9 mouse cellular contexts compared by ENCODE assay signal in the genomic region with DNA sequence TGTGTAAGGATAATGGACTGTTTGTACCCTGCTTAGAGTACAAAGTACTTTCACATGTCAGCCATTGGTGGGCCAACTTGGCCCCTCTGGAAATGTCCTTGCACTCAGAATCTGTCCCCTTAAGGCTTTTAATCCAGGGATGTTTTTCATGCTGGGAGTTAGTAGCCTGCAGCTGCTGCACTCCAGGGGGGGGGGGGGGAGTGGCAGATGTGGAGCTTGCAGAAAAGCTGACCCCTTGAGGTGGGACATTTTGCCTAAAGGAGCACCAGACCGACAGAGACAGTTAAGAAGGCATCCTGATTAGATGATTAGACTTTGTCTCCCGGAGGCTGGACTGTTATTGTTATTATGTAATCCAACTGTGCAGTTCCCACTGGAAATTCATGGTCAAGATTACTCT. TPM values are rescaled to one million over a fixed set of nuclear protein-coding genes. Genes with fewer than 3 reads are reported as not detected.
A peak's percentile ranks its signal among the peaks of the same experiment; 100 is the strongest.
DNase-seq lines count a peak whose midpoint lies in the region; ATAC-seq and TF ChIP-seq lines count a peak whose summit lies in the region.
"Had no signal": no experiment of that assay in that cellular context is flagged by ENCODE, and none has a peak within 500 bp of the region (broad histone marks: within the 10 kb centered on the region; RNA-seq: fewer than 3 reads in every experiment).

No protein-coding gene starts in this region.

- TF ChIP-seq CTCF in small intestine, adult 2 months (IDR thresholded peaks at IDR 0.05; ENCODE audit: extremely low read depth, insufficient read length, insufficient replicate concordance, low read depth, low read length), result no peak

- H3K4me2 ChIP-seq in lung, embryonic 16.5 days (ENCODE audit: low read depth, low read length), result peak overlapping the region; percentile 97
- H3K4me2 ChIP-seq in heart, embryonic 14.5 days (ENCODE audit: low read length), result peak overlapping the region; percentile 94

- no peaks in the 10 kb centered on the region for H3K9me3 ChIP-seq in lung, embryonic 16.5 days (ENCODE audit: control insufficient read depth, low read length)
- no peaks in the 10 kb centered on the region for H3K9me3 ChIP-seq in heart, embryonic 14.5 days (ENCODE audit: control insufficient read depth, low read length)
- H3K9me3 ChIP-seq in limb, embryonic 10.5 days (replicated peaks), result no peaks in the 10 kb centered on the region

- no peak for ATAC-seq in lung, embryonic 16.5 days (ENCODE audit: low read depth)
- no peak for ATAC-seq in heart, embryonic 14.5 days (ENCODE audit: insufficient number of reproducible peaks, insufficient read depth, low FRiP score, low read depth)
- ATAC-seq in megakaryocyte, adult 5-6 weeks (ENCODE audit: poor library complexity, severe bottlenecking), result no peak

- no peak for DNase-seq in lung, postnatal 10 days
- DNase-seq in limb, embryonic 10.5 days (ENCODE audit: low spot score), result no peak
- no peak for DNase-seq in T-cell, adult 2 months (ENCODE audit: low spot score)
- no peak for DNase-seq in spleen, postnatal 10 days (ENCODE audit: low spot score in 2 of 2)
- DNase-seq: cerebellum, postnatal 10 days had no signal

- peak overlapping the region; percentile 89 for H3K4me3 ChIP-seq in lung, embryonic 16.5 days (ENCODE audit: low read length)
- peak overlapping the region; percentile 41 to 96 for H3K4me3 ChIP-seq in heart, embryonic 14.5 days (ENCODE audit: control insufficient read depth in 1 of 2, insufficient read depth in 1 of 2, low read depth in 1 of 2, low read length in 2 of 2)
- H3K4me3 ChIP-seq in limb, embryonic 10.5 days, result peak overlapping the region; percentile 17; the same call in 1 of the 2 replicates
- peak overlapping the region; percentile 30 for H3K4me3 ChIP-seq in small intestine, adult 2 months (ENCODE audit: low read depth, low read length)

- peaks cover 10% of the 10 kb centered on the region for H3K4me1 ChIP-seq in lung, embryonic 16.5 days (replicated peaks; ENCODE audit: control insufficient read depth, insufficient read depth, low read length)
- H3K4me1 ChIP-seq in heart, embryonic 14.5 days (ENCODE audit: control insufficient read depth in 2 of 2, insufficient read depth in 2 of 2, low read length in 2 of 2), result peaks cover 14 to 42% of the 10 kb centered on the region in 2 experiments
- peaks cover 41% of the 10 kb centered on the region for H3K4me1 ChIP-seq in limb, embryonic 10.5 days
- peaks cover 9% of the 10 kb centered on the region for H3K4me1 ChIP-seq in small intestine, adult 2 months (ENCODE audit: control insufficient read depth, insufficient read depth, insufficient read length, low read length)

- TF ChIP-seq POLR2A in small intestine, adult 2 months (IDR thresholded peaks at IDR 0.05; ENCODE audit: low read depth, low read length), result no peak

- 15% methylated on average over 2 of the region's 2 CpGs for WGBS in lung, embryonic 16.5 days
- 0% methylated on average over 2 of the region's 2 CpGs for whole genome bisulfite sequencing in heart, embryonic 14.5 days
- 32% methylated on average over 2 of the region's 2 CpGs for WGBS in limb, embryonic 10.5 days
- 6% methylated on average over 2 of the region's 2 CpGs for WGBS in small intestine, adult 2 months

- H3K36me3 ChIP-seq in lung, embryonic 16.5 days (ENCODE audit: control insufficient read depth, insufficient read depth, low read length), result no peaks in the 10 kb centered on the region; the same call in none of the 2 replicates
- H3K36me3 ChIP-seq in heart, embryonic 14.5 days (ENCODE audit: control insufficient read depth, insufficient read depth, low read length), result peaks cover 50% of the 10 kb centered on the region
- H3K36me3 ChIP-seq in limb, embryonic 10.5 days, result peaks cover 42% of the 10 kb centered on the region
- peaks cover 11% of the 10 kb centered on the region; the same call in 1 of the 2 replicates for H3K36me3 ChIP-seq in small intestine, adult 2 months (ENCODE audit: control insufficient read depth, insufficient read depth, low read length)

- H3K9ac ChIP-seq in lung, embryonic 16.5 days (ENCODE audit: low read length), result peak overlapping the region; percentile 63
- peak overlapping the region; percentile 100 for H3K9ac ChIP-seq in heart, embryonic 14.5 days (ENCODE audit: low read length)

- H3K27ac ChIP-seq in lung, embryonic 16.5 days (ENCODE audit: low read length), result peak overlapping the region; percentile 47; the same call in 1 of the 2 replicates
- H3K27ac ChIP-seq in heart, embryonic 14.5 days (replicated peaks in 1 of 2; ENCODE audit: control insufficient read depth in 1 of 2, insufficient read depth in 1 of 2, low read depth in 2 of 2, low read length in 2 of 2), result peak overlapping the region; percentile 88 to 97
- no peak overlapping the region for H3K27ac ChIP-seq in limb, embryonic 10.5 days
- peak overlapping the region; percentile 37; the same call in 1 of the 2 replicates for H3K27ac ChIP-seq in small intestine, adult 2 months (ENCODE audit: insufficient read depth, low read depth, low read length)

- H3K27me3 ChIP-seq in lung, embryonic 16.5 days (ENCODE audit: control insufficient read depth, insufficient read depth, low read depth, low read length), result no peaks in the 10 kb centered on the region
- H3K27me3 ChIP-seq in heart, embryonic 14.5 days (ENCODE audit: control insufficient read depth, insufficient read depth, low read length), result no peaks in the 10 kb centered on the region
- peaks cover 6% of the 10 kb centered on the region; the same call in 1 of the 2 replicates for H3K27me3 ChIP-seq in limb, embryonic 10.5 days (ENCODE audit: low read depth, poor library complexity, severe bottlenecking)
- H3K27me3 ChIP-seq in small intestine, adult 2 months (ENCODE audit: control insufficient read depth, insufficient read depth, low read length), result peaks cover 5% of the 10 kb centered on the region; the same call in 1 of the 2 replicates

RNA-seq across cellular contexts. Expression of gene Lbh, which starts 2.3 kb away (rescaled TPM):
- 8.8 and 9.7 TPM in 2 replicates for polyA plus RNA-seq in lung, embryonic 16.5 days (2015; fragmentation: Nextera tagmentation; extraction: Ambion mirVana)
- polyA plus RNA-seq in heart, embryonic 14.5 days (2014; fragmentation: Nextera tagmentation; extraction: Ambion mirVana), result 28.8 and 36.2 TPM in 2 replicates
- 1.9 and 2.0 TPM in 2 replicates for polyA plus RNA-seq in limb, embryonic 10.5 days (2016; fragmentation: Nextera tagmentation; extraction: Ambion mirVana)
- 41.9 and 49.3 TPM in 2 replicates for polyA plus RNA-seq in small intestine, adult 2 months (2012; rRNA removed)
- 48.2 and 48.7 TPM in 2 replicates for total RNA-seq in megakaryocyte, adult 5-6 weeks (2015)
- 50.4 and 53.1 TPM in 2 replicates for total RNA-seq in megakaryocyte, adult 5-6 weeks (2017)

Comparison
In these comparisons a context has a peak if more than half of its experiments do, and no peak if none do; other contexts are left out.
1. H3K4me3 ChIP-seq: peak in every context shown above with its lines; median percentile 89 in lung, embryonic 16.5 days; 68 in heart, embryonic 14.5 days; 30 in small intestine, adult 2 months; 17 in limb, embryonic 10.5 days.